Mouse (Mus musculus): ENCODE results near the gene E2f8. TPM values are rescaled to one million over a fixed set of nuclear protein-coding genes. Genes with fewer than 3 reads are reported as not detected.

The E2f8 gene
- polyA plus RNA-seq, 1 experiment from 2014 or later, result 2.9 TPM

GRCm38 (mm10) chr7:48842353-48842752 is 39.0 kb downstream of the E2f8 start:
- no peak overlapping the region for H3K4me3 ChIP-seq (replicated peaks; ENCODE audit: low read depth, low read length)
- no peak overlapping the region for H3K27ac ChIP-seq (replicated peaks; ENCODE audit: low read depth, low read length)
- no peaks in the 10 kb centered on the region for H3K36me3 ChIP-seq (ENCODE audit: control insufficient read depth, insufficient read depth, low read length)
- no peaks in the 10 kb centered on the region for H3K4me1 ChIP-seq (ENCODE audit: control insufficient read depth, insufficient read depth, low read length)
- H3K27me3 ChIP-seq (ENCODE audit: control insufficient read depth, insufficient read depth, low read length), result peaks cover 38% of the 10 kb centered on the region
- 83% methylated on average over 3 of the region's 3 CpGs for WGBS
- no peaks in the 10 kb centered on the region for H3K9me3 ChIP-seq (ENCODE audit: control insufficient read depth, low read length)
- H3K4me2 ChIP-seq (ENCODE audit: low read length), result no peak overlapping the region
- no peak overlapping the region for H3K9ac ChIP-seq (replicated peaks; ENCODE audit: low read length)
- ATAC-seq (ENCODE audit: low FRiP score, low TSS enrichment), result no peak
- no peak for DNase-seq

- H3K27ac ChIP-seq (replicated peaks; ENCODE audit: low read depth, low read length), result no peak overlapping the region
- no peak overlapping the region for H3K9ac ChIP-seq (replicated peaks; ENCODE audit: low read length)
- no peak overlapping the region for H3K4me3 ChIP-seq (replicated peaks; ENCODE audit: low read depth, low read length)
- no peak overlapping the region for H3K4me2 ChIP-seq (ENCODE audit: low read length)
- DNase-seq, result no peak
- no peak for ATAC-seq (ENCODE audit: low FRiP score, low TSS enrichment)
- H3K36me3 ChIP-seq (ENCODE audit: control insufficient read depth, insufficient read depth, low read length), result no peaks in the 10 kb centered on the region
- H3K27me3 ChIP-seq (ENCODE audit: control insufficient read depth, insufficient read depth, low read length), result peaks cover 44% of the 10 kb centered on the region
- H3K9me3 ChIP-seq (ENCODE audit: control insufficient read depth, low read length), result no peaks in the 10 kb centered on the region
- H3K4me1 ChIP-seq (ENCODE audit: control insufficient read depth, insufficient read depth, low read length), result no peaks in the 10 kb centered on the region
- WGBS, result 83% methylated on average over 4 of the region's 4 CpGs
These were observed 39.9 kb downstream of the E2f8 start for GRCm38 (mm10) chr7:48841538-48841937.

- Histone ChIP-seq H3K27me3 (ENCODE audit: control insufficient read depth, insufficient read depth, low read length) (peaks cover 47% of the 10 kb centered on the region), H3K36me3 (ENCODE audit: control insufficient read depth, insufficient read depth, low read length) (no peaks in the 10 kb centered on the region), H3K4me3 (replicated peaks; ENCODE audit: low read depth, low read length) (no peak overlapping the region), H3K9ac (replicated peaks; ENCODE audit: low read length) (no peak overlapping the region), H3K4me2 (ENCODE audit: low read length) (no peak overlapping the region), H3K27ac (replicated peaks; ENCODE audit: low read depth, low read length) (no peak overlapping the region), H3K9me3 (ENCODE audit: control insufficient read depth, low read length) (no peaks in the 10 kb centered on the region), H3K4me1 (ENCODE audit: control insufficient read depth, insufficient read depth, low read length) (no peaks in the 10 kb centered on the region)
- 92% methylated on average over 2 of the region's 2 CpGs for WGBS
- ATAC-seq (ENCODE audit: low FRiP score, low TSS enrichment) (no peak), DNase-seq (no peak)
These were observed 40.9 kb downstream of the E2f8 start for GRCm38 (mm10) chr7:48840545-48840944.

GRCm38 (mm10) chr7:48838434-48838833 is 43.0 kb downstream of the E2f8 start:
- Histone ChIP-seq H3K4me2 (ENCODE audit: low read length) (no peak overlapping the region), H3K36me3 (ENCODE audit: control insufficient read depth, insufficient read depth, low read length) (no peaks in the 10 kb centered on the region), H3K9me3 (ENCODE audit: control insufficient read depth, low read length) (no peaks in the 10 kb centered on the region), H3K27ac (replicated peaks; ENCODE audit: low read depth, low read length) (no peak overlapping the region), H3K9ac (replicated peaks; ENCODE audit: low read length) (no peak overlapping the region), H3K4me3 (replicated peaks; ENCODE audit: low read depth, low read length) (no peak overlapping the region), H3K27me3 (ENCODE audit: control insufficient read depth, insufficient read depth, low read length) (peaks cover 47% of the 10 kb centered on the region), H3K4me1 (ENCODE audit: control insufficient read depth, insufficient read depth, low read length) (peaks cover 13% of the 10 kb centered on the region; the same call in 1 of the 2 replicates)
- DNase-seq (no peak), ATAC-seq (ENCODE audit: low FRiP score, low TSS enrichment) (no peak)
- WGBS, result 77% methylated on average over 2 of the region's 2 CpGs

GRCm38 (mm10) chr7:48836949-48837348 is 44.4 kb downstream of the E2f8 start:
- Histone ChIP-seq H3K9ac (replicated peaks; ENCODE audit: low read length) (no peak overlapping the region), H3K4me2 (ENCODE audit: low read length) (no peak overlapping the region), H3K4me1 (ENCODE audit: control insufficient read depth, insufficient read depth, low read length) (peaks cover 13% of the 10 kb centered on the region; the same call in 1 of the 2 replicates), H3K27me3 (ENCODE audit: control insufficient read depth, insufficient read depth, low read length) (peaks cover 49% of the 10 kb centered on the region), H3K36me3 (ENCODE audit: control insufficient read depth, insufficient read depth, low read length) (no peaks in the 10 kb centered on the region), H3K27ac (replicated peaks; ENCODE audit: low read depth, low read length) (no peak overlapping the region), H3K9me3 (ENCODE audit: control insufficient read depth, low read length) (no peaks in the 10 kb centered on the region), H3K4me3 (replicated peaks; ENCODE audit: low read depth, low read length) (no peak overlapping the region)
- DNase-seq (no peak), ATAC-seq (ENCODE audit: low FRiP score, low TSS enrichment) (no peak)
- 87% methylated on average over 6 of the region's 6 CpGs for WGBS

- H3K9ac ChIP-seq (replicated peaks; ENCODE audit: low read length), result no peak overlapping the region
- H3K4me3 ChIP-seq (replicated peaks; ENCODE audit: low read depth, low read length), result no peak overlapping the region
- H3K4me2 ChIP-seq (ENCODE audit: low read length), result no peak overlapping the region
- H3K9me3 ChIP-seq (ENCODE audit: control insufficient read depth, low read length), result no peaks in the 10 kb centered on the region
- ATAC-seq (ENCODE audit: low FRiP score, low TSS enrichment), result no peak
- 24% methylated on average over 12 of the region's 12 CpGs for WGBS
- peaks cover 47% of the 10 kb centered on the region for H3K27me3 ChIP-seq (ENCODE audit: control insufficient read depth, insufficient read depth, low read length)
- no peaks in the 10 kb centered on the region for H3K36me3 ChIP-seq (ENCODE audit: control insufficient read depth, insufficient read depth, low read length)
- H3K27ac ChIP-seq (replicated peaks; ENCODE audit: low read depth, low read length), result no peak overlapping the region
- DNase-seq, result peak; percentile 41
- peaks cover 13% of the 10 kb centered on the region; the same call in 1 of the 2 replicates for H3K4me1 ChIP-seq (ENCODE audit: control insufficient read depth, insufficient read depth, low read length)
These were observed 46.3 kb downstream of the E2f8 start for GRCm38 (mm10) chr7:48834989-48835626.

GRCm38 (mm10) chr7:48834371-48834970 is 46.9 kb downstream of the E2f8 start:
- Histone ChIP-seq H3K4me2 (ENCODE audit: low read length) (no peak overlapping the region), H3K27me3 (ENCODE audit: control insufficient read depth, insufficient read depth, low read length) (peaks cover 41% of the 10 kb centered on the region), H3K9ac (replicated peaks; ENCODE audit: low read length) (no peak overlapping the region), H3K4me1 (ENCODE audit: control insufficient read depth, insufficient read depth, low read length) (peaks cover 13% of the 10 kb centered on the region; the same call in 1 of the 2 replicates), H3K9me3 (ENCODE audit: control insufficient read depth, low read length) (no peaks in the 10 kb centered on the region), H3K4me3 (replicated peaks; ENCODE audit: low read depth, low read length) (no peak overlapping the region), H3K36me3 (ENCODE audit: control insufficient read depth, insufficient read depth, low read length) (no peaks in the 10 kb centered on the region), H3K27ac (replicated peaks; ENCODE audit: low read depth, low read length) (no peak overlapping the region)
- ATAC-seq (ENCODE audit: low FRiP score, low TSS enrichment) (no peak), DNase-seq (peak; percentile 12)
- WGBS, result 39% methylated on average over 4 of the region's 4 CpGs

- H3K4me3 ChIP-seq (replicated peaks; ENCODE audit: low read depth, low read length), result no peak overlapping the region
- H3K27ac ChIP-seq (replicated peaks; ENCODE audit: low read depth, low read length), result no peak overlapping the region
- H3K36me3 ChIP-seq (ENCODE audit: control insufficient read depth, insufficient read depth, low read length), result peaks cover 5% of the 10 kb centered on the region
- no peak for DNase-seq
- 85% methylated on average over 1 of the region's 1 CpGs for WGBS
- no peak overlapping the region for H3K9ac ChIP-seq (replicated peaks; ENCODE audit: low read length)
- H3K4me1 ChIP-seq (ENCODE audit: control insufficient read depth, insufficient read depth, low read length), result peaks cover 13% of the 10 kb centered on the region; the same call in 1 of the 2 replicates
- H3K4me2 ChIP-seq (ENCODE audit: low read length), result no peak overlapping the region
- no peaks in the 10 kb centered on the region for H3K9me3 ChIP-seq (ENCODE audit: control insufficient read depth, low read length)
- peaks cover 25% of the 10 kb centered on the region for H3K27me3 ChIP-seq (ENCODE audit: control insufficient read depth, insufficient read depth, low read length)
- ATAC-seq (ENCODE audit: low FRiP score, low TSS enrichment), result no peak
These were observed 48.7 kb downstream of the E2f8 start for GRCm38 (mm10) chr7:48832735-48833134.

- no peak overlapping the region for H3K9ac ChIP-seq (replicated peaks; ENCODE audit: low read length)
- whole genome bisulfite sequencing, result 70% methylated on average over 2 of the region's 2 CpGs
These were observed 51.0 kb downstream of the E2f8 start for GRCm38 (mm10) chr7:48830395-48830794.

More at GRCm38 (mm10) chr7:48830395-48830794, 51.0 kb downstream of the E2f8 start:
- peaks cover 27% of the 10 kb centered on the region for H3K36me3 ChIP-seq (ENCODE audit: control insufficient read depth, insufficient read depth, low read length)
- H3K4me1 ChIP-seq (ENCODE audit: control insufficient read depth, insufficient read depth, low read length), result peaks cover 12% of the 10 kb centered on the region; the same call in 1 of the 2 replicates
- H3K27me3 ChIP-seq (ENCODE audit: control insufficient read depth, insufficient read depth, low read length), result peaks cover 12% of the 10 kb centered on the region; the same call in 1 of the 2 replicates
- no peak for ATAC-seq (ENCODE audit: low FRiP score, low TSS enrichment)
- H3K4me2 ChIP-seq (ENCODE audit: low read length), result no peak overlapping the region
- H3K4me3 ChIP-seq (replicated peaks; ENCODE audit: low read depth, low read length), result no peak overlapping the region
- no peak overlapping the region for H3K27ac ChIP-seq (replicated peaks; ENCODE audit: low read depth, low read length)
- DNase-seq, result no peak
- no peaks in the 10 kb centered on the region for H3K9me3 ChIP-seq (ENCODE audit: control insufficient read depth, low read length)
